Mouse (Mus musculus): ENCODE data around the gene Ugt1a2.

DNA sequence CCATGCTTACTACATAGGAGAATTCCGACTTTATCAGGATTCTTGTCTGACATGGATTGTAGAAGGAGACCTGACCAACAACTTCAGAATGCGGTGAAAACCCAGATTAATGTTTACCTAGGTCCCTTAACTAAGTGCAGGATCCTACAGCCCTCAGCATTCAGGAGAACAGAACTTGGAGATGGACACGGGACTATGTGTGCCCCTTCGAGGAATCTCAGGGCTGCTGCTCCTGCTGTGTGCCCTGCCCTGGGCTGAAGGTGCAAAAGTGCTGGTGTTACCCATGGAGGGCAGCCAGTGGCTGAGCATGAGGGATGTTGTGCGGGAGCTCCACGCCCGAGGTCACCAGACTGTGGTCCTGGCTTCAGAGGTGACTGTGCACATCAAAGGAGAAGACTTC lies at the start of gene Ugt1a2:
- TF ChIP-seq TAL1 (IDR thresholded peaks at IDR 0.05; ENCODE audit: low read length) (no peak), GATA1 (IDR thresholded peaks at IDR 0.05; ENCODE audit: low read length) (no peak)
